Mouse (Mus musculus) megakaryocyte-erythroid progenitor cell, adult 5-6 weeks (primary cell): ENCODE results near the gene Hoxb9. TPM values are rescaled to one million over a fixed set of nuclear protein-coding genes. Genes with fewer than 3 reads are reported as not detected.

ENCODE experiments used
- ATAC-seq: replicated peaks from 2 replicates; pipeline ENCODE4 v1.8.0; 2016; ENCODE audit warnings: mild to moderate bottlenecking, inconsistent platforms; ENCODE audit not compliant: severe bottlenecking, poor library complexity, low FRiP score, low TSS enrichment
- total RNA-seq, 2 experiments: library from RNA; stranded (forward) in 1 of 2; stranded (reverse) in 1 of 2; fragments of 200-1000, 215-1000 nt in 1 of 2; fragments of >200 nt in 1 of 2; fragmentation: Nextera tagmentation in 1 of 2; gene quantifications; 2 replicates each; pipeline ENCODE4 v1.2.3; 2014 to 2017

Hoxb9 gene
- total RNA-seq, 2 experiments from 2014 or later = not detected

GRCm38 (mm10) chr11:96324125-96324524, 52.9 kb downstream of the Hoxb9 start:
- no peak for ATAC-seq

GRCm38 (mm10) chr11:96324965-96325364, 53.7 kb downstream of the Hoxb9 start:
- no peak for ATAC-seq

- no peak for ATAC-seq
Observed at GRCm38 (mm10) chr11:96325747-96326212, 54.5 kb downstream of the Hoxb9 start.

Other genes with a start within 250 kb of the Hoxb9 start
- gene Gip, start 246.9 kb upstream of the Hoxb9 start, total RNA-seq (2014; fragmentation: Nextera tagmentation) = not detected in 2 replicates
- gene Gip, start 246.9 kb upstream of the Hoxb9 start, total RNA-seq (2017) = not detected in 2 replicates
- 94.1 and 96.1 TPM in 2 replicates for gene Snf8, start 236.6 kb upstream of the Hoxb9 start, total RNA-seq (2014; fragmentation: Nextera tagmentation)
- 37.3 and 54.3 TPM in 2 replicates for gene Snf8, start 236.6 kb upstream of the Hoxb9 start, total RNA-seq (2017)
- gene Ube2z, start 206.1 kb upstream of the Hoxb9 start, total RNA-seq (2014; fragmentation: Nextera tagmentation) = 25.4 and 27.5 TPM in 2 replicates
- 14.6 and 19.4 TPM in 2 replicates for gene Ube2z, start 206.1 kb upstream of the Hoxb9 start, total RNA-seq (2017)
- gene Atp5g1, start 195.8 kb upstream of the Hoxb9 start, total RNA-seq (2014; fragmentation: Nextera tagmentation) = 878 and 1,130 TPM in 2 replicates
- gene Atp5g1, start 195.8 kb upstream of the Hoxb9 start, total RNA-seq (2017) = 87.7 and 137 TPM in 2 replicates
- not detected in 2 replicates for gene Calcoco2, start 159.5 kb upstream of the Hoxb9 start, total RNA-seq (2014; fragmentation: Nextera tagmentation)
- not detected in 2 replicates for gene Calcoco2, start 159.5 kb upstream of the Hoxb9 start, total RNA-seq (2017)
- gene Ttll6, start 137.7 kb upstream of the Hoxb9 start, total RNA-seq (2014; fragmentation: Nextera tagmentation) = not detected in 2 replicates
- not detected in 2 replicates for gene Ttll6, start 137.7 kb upstream of the Hoxb9 start, total RNA-seq (2017)
- not detected in 2 replicates for gene Hoxb13, start 77.1 kb upstream of the Hoxb9 start, total RNA-seq (2014; fragmentation: Nextera tagmentation)
- not detected in 2 replicates for gene Hoxb13, start 77.1 kb upstream of the Hoxb9 start, total RNA-seq (2017)
- not detected in 2 replicates for gene Hoxb8, start 10.4 kb downstream of the Hoxb9 start, total RNA-seq (2014; fragmentation: Nextera tagmentation)
- gene Hoxb8, start 10.4 kb downstream of the Hoxb9 start, total RNA-seq (2017) = not detected in 2 replicates
- gene Hoxb7, start 15.2 kb downstream of the Hoxb9 start, total RNA-seq (2014; fragmentation: Nextera tagmentation) = not detected in 2 replicates
- gene Hoxb7, start 15.2 kb downstream of the Hoxb9 start, total RNA-seq (2017) = not detected in 2 replicates
- gene Hoxb6, start 21.0 kb downstream of the Hoxb9 start, total RNA-seq (2014; fragmentation: Nextera tagmentation) = not detected in 2 replicates
- gene Hoxb6, start 21.0 kb downstream of the Hoxb9 start, total RNA-seq (2017) = 0.72 TPM in 1 of 2 replicates, not detected in the other
- gene Hoxb5, start 31.9 kb downstream of the Hoxb9 start, total RNA-seq (2014; fragmentation: Nextera tagmentation) = not detected in 2 replicates
- gene Hoxb5, start 31.9 kb downstream of the Hoxb9 start, total RNA-seq (2017) = not detected in 2 replicates
- 0.12 and 0.66 TPM in 2 replicates for gene Hoxb4, start 46.8 kb downstream of the Hoxb9 start, total RNA-seq (2014; fragmentation: Nextera tagmentation)
- 0.70 and 1.9 TPM in 2 replicates for gene Hoxb4, start 46.8 kb downstream of the Hoxb9 start, total RNA-seq (2017)
- gene Hoxb3, start 51.9 kb downstream of the Hoxb9 start, total RNA-seq (2014; fragmentation: Nextera tagmentation) = 0.28 and 0.79 TPM in 2 replicates
- not detected in 2 replicates for gene Hoxb3, start 51.9 kb downstream of the Hoxb9 start, total RNA-seq (2017)
- 0.37 TPM in 1 of 2 replicates, not detected in the other for gene Hoxb2, start 79.1 kb downstream of the Hoxb9 start, total RNA-seq (2014; fragmentation: Nextera tagmentation)
- 0.42 TPM in 1 of 2 replicates, not detected in the other for gene Hoxb2, start 79.1 kb downstream of the Hoxb9 start, total RNA-seq (2017)
- not detected in 2 replicates for gene Hoxb1, start 94.3 kb downstream of the Hoxb9 start, total RNA-seq (2014; fragmentation: Nextera tagmentation)
- gene Hoxb1, start 94.3 kb downstream of the Hoxb9 start, total RNA-seq (2017) = not detected in 2 replicates
- 2.7 and 11.3 TPM in 2 replicates for gene Skap1, start 193.1 kb downstream of the Hoxb9 start, total RNA-seq (2014; fragmentation: Nextera tagmentation)
- gene Skap1, start 193.1 kb downstream of the Hoxb9 start, total RNA-seq (2017) = 3.7 TPM in 1 of 2 replicates, not detected in the other